Mouse (Mus musculus) layer of hippocampus, adult 11-12 months (tissue): Measurements from ENCODE around the gene Gna11.
A peak's percentile ranks its signal among the peaks of the same experiment; 100 is the strongest.

Experiments
- DNase-seq: peaks from one replicate; pipeline ENCODE4 v3.0.0; 2022; ENCODE audit warnings: low spot score

Gna11 gene

GRCm38 (mm10) chr10:81485479-81486018 is 59.4 kb downstream of the Gna11 start:
- no peak for DNase-seq

GRCm38 (mm10) chr10:81485060-81485449 is 59.9 kb downstream of the Gna11 start:
- DNase-seq = no peak

- no peak for DNase-seq
Measured at GRCm38 (mm10) chr10:81484441-81485059, 60.4 kb downstream of the Gna11 start.

GRCm38 (mm10) chr10:81483983-81484382 is 61.0 kb downstream of the Gna11 start:
- DNase-seq = peak; percentile 68

- peak; percentile 67 for DNase-seq
Measured at GRCm38 (mm10) chr10:81482533-81482889, 62.5 kb downstream of the Gna11 start, which contains the start of gene Celf5. TSS of gene Celf5 (minus strand) at chr10:81482709.

- DNase-seq = no peak
Measured at GRCm38 (mm10) chr10:81481605-81482532, 63.1 kb downstream of the Gna11 start.
